Mouse (Mus musculus) stomach, embryonic 16.5 days (tissue): ENCODE data around the gene Spag4. TPM values are rescaled to one million over a fixed set of nuclear protein-coding genes. Genes with fewer than 3 reads are reported as not detected.

Experiments
- polyA plus RNA-seq: library from polyadenylated mRNA; unstranded; fragments of >200 nt; fragmentation: Nextera tagmentation; extraction: Ambion mirVana; gene quantifications from 2 replicates; pipeline ENCODE4 v1.2.1, GENCODE M21; 2015

Gene Spag4
- polyA plus RNA-seq, 1 experiment from 2014 or later: 2.0 TPM

Other genes with a start within 250 kb of the Spag4 start
- 22.1 and 25.7 TPM in 2 replicates for gene BC029722, start 245.7 kb upstream of the Spag4 start, polyA plus RNA-seq
- gene Eif6, start 238.2 kb upstream of the Spag4 start, polyA plus RNA-seq: 221 and 238 TPM in 2 replicates
- gene Fam83c, start 230.3 kb upstream of the Spag4 start, polyA plus RNA-seq: 5.4 and 5.8 TPM in 2 replicates
- 66.5 and 67.1 TPM in 2 replicates for gene Uqcc1, start 134.9 kb upstream of the Spag4 start, polyA plus RNA-seq
- not detected in 2 replicates for gene Gm15557, start 124.4 kb upstream of the Spag4 start, polyA plus RNA-seq
- gene Gdf5, start 119.8 kb upstream of the Spag4 start, polyA plus RNA-seq: 1.2 and 1.3 TPM in 2 replicates
- gene Cep250, start 108.7 kb upstream of the Spag4 start, polyA plus RNA-seq: 12.3 and 16.3 TPM in 2 replicates
- gene 6430550D23Rik, start 57.2 kb upstream of the Spag4 start, polyA plus RNA-seq: 1.7 and 1.8 TPM in 2 replicates
- 209 and 240 TPM in 2 replicates for gene Ergic3, start 57.1 kb upstream of the Spag4 start, polyA plus RNA-seq
- gene Fer1l4, start 12.2 kb upstream of the Spag4 start, polyA plus RNA-seq: 5.4 and 6.6 TPM in 2 replicates
- gene Cpne1, start 46.8 kb downstream of the Spag4 start, polyA plus RNA-seq: 57.7 and 62.0 TPM in 2 replicates
- 22.5 and 23.9 TPM in 2 replicates for gene Rbm12, start 46.8 kb downstream of the Spag4 start, polyA plus RNA-seq
- gene Gm28036, start 61.9 kb downstream of the Spag4 start, polyA plus RNA-seq: 12.3 and 19.8 TPM in 2 replicates
- gene Romo1, start 78.9 kb downstream of the Spag4 start, polyA plus RNA-seq: 302 and 344 TPM in 2 replicates
- gene Nfs1, start 79.0 kb downstream of the Spag4 start, polyA plus RNA-seq: 51.0 and 51.1 TPM in 2 replicates
- 504 and 551 TPM in 2 replicates for gene Rbm39, start 115.1 kb downstream of the Spag4 start, polyA plus RNA-seq
- gene Phf20, start 131.3 kb downstream of the Spag4 start, polyA plus RNA-seq: 50.9 and 57.2 TPM in 2 replicates
- gene Cnbd2, start 247.1 kb downstream of the Spag4 start, polyA plus RNA-seq: 2.4 and 3.3 TPM in 2 replicates
- 27.2 and 31.3 TPM in 2 replicates for gene Scand1, start 247.5 kb downstream of the Spag4 start, polyA plus RNA-seq